Mouse (Mus musculus): ENCODE measurements around the gene Ifitm3.

DNA sequence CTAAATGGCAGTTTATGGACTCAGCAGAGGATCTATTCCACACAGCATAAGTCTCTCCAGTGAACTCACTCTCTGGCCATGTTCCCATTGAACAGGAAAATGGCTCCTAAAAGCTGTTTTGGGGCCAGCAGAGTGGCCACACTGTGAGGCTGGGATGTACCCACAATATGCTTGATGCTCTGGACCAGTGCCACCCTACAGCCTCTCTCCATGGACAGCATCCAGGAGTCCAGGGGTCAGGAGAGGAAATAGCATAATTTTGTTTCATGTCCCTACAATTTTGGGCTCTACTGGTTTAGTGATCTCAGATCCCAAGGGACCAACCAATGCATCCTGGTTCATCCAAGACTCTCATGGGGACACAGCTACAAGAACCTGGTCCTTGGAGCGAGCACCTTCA lies 47.0 kb upstream of the Ifitm3 start:
- TF ChIP-seq POLR2A (IDR thresholded peaks at IDR 0.05; ENCODE audit: control insufficient read depth, low read depth, low read length) (no peak), CTCF (IDR thresholded peaks at IDR 0.05; ENCODE audit: control insufficient read depth, insufficient read depth, insufficient replicate concordance, low read depth, low read length) (no peak)
